ENCODE assay signal across 7 mouse cellular contexts in genomic region chr14:26637851-26638707, GRCm38 (mm10). TPM values are rescaled to one million over a fixed set of nuclear protein-coding genes. Genes with fewer than 3 reads are reported as not detected.
A peak's percentile ranks its signal among the peaks of the same experiment; 100 is the strongest.
DNase-seq lines count a peak whose midpoint lies in the region; ATAC-seq lines count a peak whose summit lies in the region.

Gene Arf4 (plus strand): TSS chr14:26638074.

- H3K27me3 ChIP-seq in embryonic facial prominence, embryonic 12.5 days = no peaks in the 10 kb centered on the region
- H3K27me3 ChIP-seq in limb, embryonic 11.5 days (ENCODE audit: control insufficient read depth, insufficient read depth, low read length) = no peaks in the 10 kb centered on the region
- no peaks in the 10 kb centered on the region for H3K27me3 ChIP-seq in midbrain, embryonic 14.5 days (ENCODE audit: control insufficient read depth, insufficient read depth, low read length)

- peak; percentile 97 for DNase-seq in adrenal gland, postnatal 25 days
- peak; percentile 100 for DNase-seq in heart, adult 11 months
- DNase-seq in kidney, adult 18-20 months = peak; percentile 97
- DNase-seq in limb, embryonic 11.5 days (ENCODE audit: low spot score) = peak; percentile 95
- DNase-seq in midbrain, embryonic 14.5 days = peak; percentile 100
- peak; percentile 95 to 97 for DNase-seq in spleen, adult 18-20 months

- under 1% methylated on average over 83 of the region's 83 CpGs for WGBS in embryonic facial prominence, embryonic 12.5 days
- under 1% methylated on average over 83 of the region's 83 CpGs for WGBS in limb, embryonic 11.5 days
- WGBS in midbrain, embryonic 14.5 days = under 1% methylated on average over 83 of the region's 83 CpGs

- peaks cover 10% of the 10 kb centered on the region; the same call in 1 of the 2 replicates for H3K4me1 ChIP-seq in embryonic facial prominence, embryonic 12.5 days
- H3K4me1 ChIP-seq in limb, embryonic 11.5 days (ENCODE audit: control insufficient read depth, insufficient read depth, low read length) = no peaks in the 10 kb centered on the region
- peaks cover 22% of the 10 kb centered on the region for H3K4me1 ChIP-seq in midbrain, embryonic 14.5 days (ENCODE audit: control insufficient read depth, insufficient read depth, low read length)

- no peaks in the 10 kb centered on the region for H3K9me3 ChIP-seq in embryonic facial prominence, embryonic 12.5 days
- no peaks in the 10 kb centered on the region for H3K9me3 ChIP-seq in limb, embryonic 11.5 days (ENCODE audit: control insufficient read depth, low read length)
- H3K9me3 ChIP-seq in midbrain, embryonic 14.5 days (ENCODE audit: control insufficient read depth, low read length) = no peaks in the 10 kb centered on the region

- ATAC-seq in embryonic facial prominence, embryonic 12.5 days (ENCODE audit: insufficient number of reproducible peaks, insufficient read depth, low FRiP score, low TSS enrichment) = peak; percentile 96
- ATAC-seq in limb, embryonic 11.5 days (ENCODE audit: insufficient number of reproducible peaks, low FRiP score, low TSS enrichment, low read depth) = peak; percentile 98
- ATAC-seq in midbrain, embryonic 14.5 days (ENCODE audit: low FRiP score, low TSS enrichment) = peak; percentile 99

- H3K36me3 ChIP-seq in embryonic facial prominence, embryonic 12.5 days = no peaks in the 10 kb centered on the region
- H3K36me3 ChIP-seq in limb, embryonic 11.5 days (ENCODE audit: control insufficient read depth, insufficient read depth, low read length) = no peaks in the 10 kb centered on the region
- H3K36me3 ChIP-seq in midbrain, embryonic 14.5 days (ENCODE audit: control insufficient read depth, insufficient read depth, low read length) = no peaks in the 10 kb centered on the region

- peak within 1 kb of the TSS; percentile 95 for H3K27ac ChIP-seq in embryonic facial prominence, embryonic 12.5 days
- H3K27ac ChIP-seq in limb, embryonic 11.5 days (replicated peaks; ENCODE audit: low read depth, low read length) = peak within 1 kb of the TSS; percentile 88
- H3K27ac ChIP-seq in midbrain, embryonic 14.5 days (replicated peaks; ENCODE audit: low read depth, low read length) = peak within 1 kb of the TSS; percentile 96

- peak within 1 kb of the TSS; percentile 86 for H3K9ac ChIP-seq in embryonic facial prominence, embryonic 12.5 days
- peak within 1 kb of the TSS; percentile 90 for H3K9ac ChIP-seq in limb, embryonic 11.5 days (ENCODE audit: low read length)
- H3K9ac ChIP-seq in midbrain, embryonic 14.5 days (replicated peaks; ENCODE audit: low read length) = peak within 1 kb of the TSS; percentile 89

- H3K4me2 ChIP-seq in embryonic facial prominence, embryonic 12.5 days (replicated peaks) = peak within 1 kb of the TSS; percentile 74
- H3K4me2 ChIP-seq in limb, embryonic 11.5 days (ENCODE audit: low read depth, severe bottlenecking) = peak within 1 kb of the TSS; percentile 49
- peak within 1 kb of the TSS; percentile 89 for H3K4me2 ChIP-seq in midbrain, embryonic 14.5 days (ENCODE audit: low read length)

- H3K4me3 ChIP-seq in embryonic facial prominence, embryonic 12.5 days = peak within 1 kb of the TSS; percentile 82
- peak within 1 kb of the TSS; percentile 98 for H3K4me3 ChIP-seq in limb, embryonic 11.5 days (ENCODE audit: low read depth, low read length)
- H3K4me3 ChIP-seq in midbrain, embryonic 14.5 days (replicated peaks; ENCODE audit: low read depth, low read length) = peak within 1 kb of the TSS; percentile 91

RNA-seq across cellular contexts. Expression of gene Arf4, which starts in this region (rescaled TPM):
- total RNA-seq in adrenal gland, postnatal 25 days (2021) = 160 and 161 TPM in 2 replicates
- polyA plus RNA-seq in embryonic facial prominence, embryonic 12.5 days (2016; fragmentation: Nextera tagmentation; extraction: Ambion mirVana) = 524 and 553 TPM in 2 replicates
- polyA plus RNA-seq in limb, embryonic 11.5 days (2014; fragmentation: Nextera tagmentation; extraction: Ambion mirVana) = 581 and 585 TPM in 2 replicates
- polyA plus RNA-seq in midbrain, embryonic 14.5 days (2014; fragmentation: Nextera tagmentation; extraction: Ambion mirVana) = 544 and 580 TPM in 2 replicates

Comparison
In these comparisons a context has a peak if more than half of its experiments do, and no peak if none do; other contexts are left out.
1. Peak in every context shown above with its lines: DNase-seq, ATAC-seq, H3K4me3 ChIP-seq and H3K27ac ChIP-seq.